Mouse (Mus musculus): Measurements from ENCODE around the gene Trabd2b. TPM values are rescaled to one million over a fixed set of nuclear protein-coding genes. Genes with fewer than 3 reads are reported as not detected.

The Trabd2b gene
- total and polyA plus RNA-seq, 3 experiments: 0.05 TPM; not detected in 2

DNA sequence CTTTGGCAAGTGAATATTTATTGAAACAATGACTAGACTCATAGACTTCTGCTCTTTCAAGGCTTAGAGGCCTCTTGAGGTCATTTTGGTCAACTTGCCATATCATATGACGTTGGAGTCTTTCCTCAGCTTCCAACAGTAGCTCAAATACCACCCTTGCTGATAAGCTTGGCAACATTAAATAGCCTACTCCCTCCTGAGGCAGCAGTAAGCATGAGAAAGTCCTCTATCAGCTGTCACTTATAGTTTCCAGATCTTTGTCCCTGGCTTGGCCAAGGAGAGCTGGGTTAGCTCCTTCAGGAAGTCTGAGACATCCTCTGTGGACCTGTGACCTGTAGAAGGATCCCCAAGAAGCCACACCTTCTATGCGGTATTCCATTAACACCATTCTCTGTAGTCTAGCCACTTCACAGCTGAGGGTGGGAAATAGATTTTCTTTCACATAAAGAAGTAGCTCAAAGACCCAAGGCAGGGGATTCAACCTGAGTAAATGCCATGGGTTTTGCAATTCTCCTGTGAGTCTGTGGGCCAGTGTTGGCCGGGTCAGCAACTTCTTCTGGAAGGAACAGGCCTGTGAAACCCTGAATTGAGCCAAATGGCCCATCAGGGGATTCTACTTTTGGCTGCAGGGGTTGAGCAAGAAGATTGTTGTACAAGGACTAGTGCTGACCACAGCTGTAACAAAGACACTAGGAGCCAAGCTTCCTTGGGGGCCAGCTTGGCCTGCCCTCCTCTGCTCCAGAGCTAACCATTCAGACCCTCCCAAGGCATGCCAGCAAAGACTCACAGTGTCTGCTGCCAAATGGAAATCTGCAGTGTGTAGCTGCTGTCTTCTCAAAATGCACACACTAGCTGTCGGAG, 127.6 kb downstream of the Trabd2b start:
- ATAC-seq (ENCODE audit: extremely low read depth, insufficient number of reproducible peaks, low FRiP score, poor library complexity, severe bottlenecking): no peak

DNA sequence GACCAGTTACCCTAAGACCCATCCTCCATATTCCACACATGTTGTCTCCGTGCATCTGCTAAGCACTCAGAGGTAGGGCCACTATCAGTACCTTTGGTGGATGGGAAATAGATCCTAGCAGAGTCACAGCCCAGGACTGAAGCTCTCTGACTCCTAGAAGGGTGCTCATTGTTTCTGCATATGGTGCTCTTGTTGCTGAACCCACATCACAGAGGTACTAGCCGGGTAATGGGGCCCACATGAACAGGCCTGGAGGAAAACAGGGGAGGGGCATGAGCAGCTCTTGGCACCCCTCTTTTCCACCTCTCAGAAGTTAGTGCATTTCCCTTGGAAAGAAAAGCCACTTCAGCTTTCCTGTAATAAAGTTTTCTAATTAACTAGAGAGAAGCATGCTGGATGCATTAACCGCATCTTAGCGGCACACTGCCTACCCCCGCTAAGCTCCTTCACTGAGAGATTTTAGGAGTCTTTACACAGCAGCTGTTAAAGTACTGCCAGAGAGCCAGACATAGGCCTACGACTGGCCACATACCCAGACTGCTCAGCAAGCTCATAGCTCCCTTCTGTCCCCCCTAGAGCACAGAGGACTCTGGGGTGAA, 131.0 kb downstream of the Trabd2b start:
- H3K4me1 ChIP-seq (ENCODE audit: insufficient read depth, low read depth, low read length): no peaks in the 10 kb centered on the region
- peaks cover 4% of the 10 kb centered on the region for H3K9me3 ChIP-seq (replicated peaks)
- no peak for DNase-seq (ENCODE audit: low spot score)
- no peaks in the 10 kb centered on the region for H3K27me3 ChIP-seq (ENCODE audit: insufficient read depth, low read length)
- no peak for ATAC-seq (ENCODE audit: extremely low read depth, insufficient number of reproducible peaks, low FRiP score, poor library complexity, severe bottlenecking)
- no peaks in the 10 kb centered on the region for H3K36me3 ChIP-seq (replicated peaks)
- H3K4me3 ChIP-seq (ENCODE audit: low read depth, low read length): no peak overlapping the region
- no peak for TF ChIP-seq POLR2AphosphoS5 (IDR thresholded peaks at IDR 0.05; ENCODE audit: insufficient replicate concordance, low read depth, low read length)
- no peak for TF ChIP-seq CTCF (IDR thresholded peaks at IDR 0.05; ENCODE audit: low read depth, low read length)
- no peak for TF ChIP-seq TAL1 (conservative IDR thresholded peaks at IDR 0.05; ENCODE audit: low read depth, low read length)
- TF ChIP-seq GATA2 (IDR thresholded peaks at IDR 0.05; ENCODE audit: borderline replicate concordance, low read depth, low read length): no peak
- no peak for TF ChIP-seq GATA1 (IDR thresholded peaks at IDR 0.05; ENCODE audit: borderline replicate concordance, low read length)

More for the DNA sequence above, 127.6 kb downstream of the Trabd2b start:
- no peaks in the 10 kb centered on the region for H3K36me3 ChIP-seq (replicated peaks)
- H3K9me3 ChIP-seq (replicated peaks): peaks cover 6% of the 10 kb centered on the region
- no peaks in the 10 kb centered on the region for H3K4me1 ChIP-seq (ENCODE audit: insufficient read depth, low read depth, low read length)
- no peak for DNase-seq (ENCODE audit: low spot score)
- H3K27me3 ChIP-seq (ENCODE audit: insufficient read depth, low read length): no peaks in the 10 kb centered on the region; the same call in 1 of the 2 replicates
- TF ChIP-seq GATA2 (IDR thresholded peaks at IDR 0.05; ENCODE audit: borderline replicate concordance, low read depth, low read length): no peak
- no peak for TF ChIP-seq GATA1 (IDR thresholded peaks at IDR 0.05; ENCODE audit: borderline replicate concordance, low read length)
- no peak for TF ChIP-seq POLR2AphosphoS5 (IDR thresholded peaks at IDR 0.05; ENCODE audit: insufficient replicate concordance, low read depth, low read length)
- TF ChIP-seq CTCF (IDR thresholded peaks at IDR 0.05; ENCODE audit: low read depth, low read length): no peak
- no peak for TF ChIP-seq TAL1 (conservative IDR thresholded peaks at IDR 0.05; ENCODE audit: low read depth, low read length)
- H3K4me3 ChIP-seq (ENCODE audit: low read depth, low read length): no peak overlapping the region

DNA sequence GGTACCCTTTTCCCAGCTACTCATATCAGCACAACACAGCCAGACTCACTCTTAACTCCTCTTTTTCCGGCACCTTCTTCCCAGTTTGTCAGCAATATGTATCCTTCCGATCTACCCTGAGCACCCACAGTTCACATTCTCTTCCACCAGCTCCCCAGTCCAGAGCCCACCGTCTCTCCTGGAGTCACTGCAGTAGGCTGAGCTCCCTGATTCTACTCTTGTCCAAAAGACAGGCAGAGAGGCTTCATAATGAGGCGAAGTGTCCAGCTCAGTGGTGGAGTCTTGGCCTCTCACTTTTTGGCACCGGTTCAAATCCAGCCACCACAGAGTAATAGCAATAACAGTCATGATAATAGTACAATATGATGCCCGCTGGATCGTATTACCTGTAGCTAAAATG, 133.5 kb downstream of the Trabd2b start:
- Histone ChIP-seq H3K4me3 (ENCODE audit: low read depth, low read length) (no peak overlapping the region), H3K27me3 (ENCODE audit: insufficient read depth, low read length) (no peaks in the 10 kb centered on the region), H3K4me1 (ENCODE audit: insufficient read depth, low read depth, low read length) (no peaks in the 10 kb centered on the region), H3K36me3 (replicated peaks) (no peaks in the 10 kb centered on the region), H3K9me3 (replicated peaks) (peaks cover 6% of the 10 kb centered on the region)
- no peak for DNase-seq (ENCODE audit: low spot score)
- TF ChIP-seq CTCF (IDR thresholded peaks at IDR 0.05; ENCODE audit: low read depth, low read length) (no peak), TAL1 (conservative IDR thresholded peaks at IDR 0.05; ENCODE audit: low read depth, low read length) (no peak), GATA2 (IDR thresholded peaks at IDR 0.05; ENCODE audit: borderline replicate concordance, low read depth, low read length) (no peak), GATA1 (IDR thresholded peaks at IDR 0.05; ENCODE audit: borderline replicate concordance, low read length) (no peak), POLR2AphosphoS5 (IDR thresholded peaks at IDR 0.05; ENCODE audit: insufficient replicate concordance, low read depth, low read length) (no peak)
- ATAC-seq (ENCODE audit: extremely low read depth, insufficient number of reproducible peaks, low FRiP score, poor library complexity, severe bottlenecking): no peak

DNA sequence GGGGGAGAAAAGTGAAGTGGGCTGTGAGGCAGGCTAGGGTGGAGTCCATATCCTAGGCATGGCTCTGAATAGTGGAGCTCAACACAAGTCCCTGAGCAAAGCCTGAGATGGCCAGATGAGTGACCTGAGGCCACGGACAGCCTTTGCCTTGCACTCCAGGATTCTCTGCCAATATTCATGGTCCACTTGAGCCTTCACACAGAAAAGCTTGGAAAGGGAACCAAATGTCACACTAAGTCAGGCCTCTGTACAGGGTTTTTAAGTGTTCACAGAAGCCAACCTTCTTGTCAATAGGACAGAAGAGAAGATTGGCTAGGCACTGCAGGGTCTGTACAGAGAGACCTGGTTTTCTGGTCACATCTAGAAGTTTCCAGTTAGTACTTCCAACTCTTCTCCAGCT, 134.7 kb downstream of the Trabd2b start:
- Histone ChIP-seq H3K36me3 (replicated peaks) (no peaks in the 10 kb centered on the region), H3K4me3 (ENCODE audit: low read depth, low read length) (no peak overlapping the region), H3K27me3 (ENCODE audit: insufficient read depth, low read length) (no peaks in the 10 kb centered on the region), H3K4me1 (ENCODE audit: insufficient read depth, low read depth, low read length) (no peaks in the 10 kb centered on the region), H3K9me3 (replicated peaks) (peaks cover 6% of the 10 kb centered on the region)
- DNase-seq (ENCODE audit: low spot score): no peak
- no peak for TF ChIP-seq POLR2AphosphoS5 (IDR thresholded peaks at IDR 0.05; ENCODE audit: insufficient replicate concordance, low read depth, low read length)
- TF ChIP-seq CTCF (IDR thresholded peaks at IDR 0.05; ENCODE audit: low read depth, low read length): no peak
- TF ChIP-seq GATA2 (IDR thresholded peaks at IDR 0.05; ENCODE audit: borderline replicate concordance, low read depth, low read length): no peak
- no peak for TF ChIP-seq TAL1 (conservative IDR thresholded peaks at IDR 0.05; ENCODE audit: low read depth, low read length)
- no peak for TF ChIP-seq GATA1 (IDR thresholded peaks at IDR 0.05; ENCODE audit: borderline replicate concordance, low read length)
- ATAC-seq (ENCODE audit: extremely low read depth, insufficient number of reproducible peaks, low FRiP score, poor library complexity, severe bottlenecking): no peak

DNA sequence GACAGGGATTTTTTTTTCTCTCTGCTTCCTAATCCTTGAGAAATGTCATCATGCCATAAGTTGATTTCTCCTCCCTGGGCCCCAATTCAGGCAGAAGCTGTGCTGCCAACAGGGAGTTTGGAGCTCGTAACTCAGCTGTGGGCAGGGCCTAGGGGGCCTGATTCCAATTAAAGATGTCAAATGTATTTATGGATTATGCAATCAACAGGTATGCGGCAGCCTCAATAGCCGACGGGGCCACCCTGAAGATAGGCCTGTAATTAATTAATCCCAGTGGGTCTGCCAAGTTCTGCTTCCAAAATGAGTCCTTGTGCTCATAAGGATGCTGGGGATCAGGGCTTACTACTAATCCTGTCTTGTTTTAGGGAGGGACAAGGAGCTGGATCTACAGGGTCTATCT, 135.6 kb downstream of the Trabd2b start:
- H3K9me3 ChIP-seq (replicated peaks): peaks cover 6% of the 10 kb centered on the region
- H3K4me1 ChIP-seq (ENCODE audit: insufficient read depth, low read depth, low read length): no peaks in the 10 kb centered on the region
- TF ChIP-seq CTCF (IDR thresholded peaks at IDR 0.05; ENCODE audit: low read depth, low read length): no peak
- TF ChIP-seq TAL1 (conservative IDR thresholded peaks at IDR 0.05; ENCODE audit: low read depth, low read length): no peak
- TF ChIP-seq GATA1 (IDR thresholded peaks at IDR 0.05; ENCODE audit: borderline replicate concordance, low read length): no peak
- TF ChIP-seq GATA2 (IDR thresholded peaks at IDR 0.05; ENCODE audit: borderline replicate concordance, low read depth, low read length): no peak
- TF ChIP-seq POLR2AphosphoS5 (IDR thresholded peaks at IDR 0.05; ENCODE audit: insufficient replicate concordance, low read depth, low read length): no peak
- ATAC-seq (ENCODE audit: extremely low read depth, insufficient number of reproducible peaks, low FRiP score, poor library complexity, severe bottlenecking): no peak
- no peaks in the 10 kb centered on the region for H3K36me3 ChIP-seq (replicated peaks)
- H3K27me3 ChIP-seq (ENCODE audit: insufficient read depth, low read length): no peaks in the 10 kb centered on the region
- no peak overlapping the region for H3K4me3 ChIP-seq (ENCODE audit: low read depth, low read length)
- no peak for DNase-seq (ENCODE audit: low spot score)

All from G1E (cell line).